Mouse (Mus musculus) CH12.LX (cell line): Measurements from ENCODE around the gene Tspan33. TPM values are rescaled to one million over a fixed set of nuclear protein-coding genes. Genes with fewer than 3 reads are reported as not detected.

ENCODE experiments used
- DNase-seq: peaks from one replicate; pipeline ENCODE4 v3.0.0-alpha.2; 2013; ENCODE audit errors: extremely low read depth
- H3K27ac ChIP-seq: 2 replicates; pipeline ENCODE4 v1.5.1; 2012; ENCODE audit warnings: low read depth, mild to moderate bottlenecking, control low read depth, moderate library complexity; ENCODE audit not compliant: insufficient read depth
- H3K27me3 ChIP-seq: replicated peaks from 2 replicates; pipeline ENCODE3; 2012; ENCODE audit warnings: inconsistent platforms
- H3K36me3 ChIP-seq, 2 experiments: replicated peaks in 1 of 2; 2 replicates each; pipeline versions ENCODE3 to v1.6.1; 2012; ENCODE audit warnings: inconsistent platforms in 1 of 2, low read length in 1 of 2, mild to moderate bottlenecking in 1 of 2, mixed read lengths in 1 of 2, moderate library complexity in 1 of 2; ENCODE audit not compliant: control insufficient read depth in 1 of 2, insufficient read depth in 1 of 2
- H3K4me1 ChIP-seq, 2 experiments: 2 replicates each; pipeline ENCODE4 v1.6.1; 2012; ENCODE audit warnings: inconsistent platforms in 1 of 2, moderate library complexity in 1 of 2; ENCODE audit not compliant: insufficient read depth in 2 of 2, control insufficient read depth in 1 of 2
- H3K4me2 ChIP-seq: 2 replicates; pipeline ENCODE4 v1.6.1; 2012; ENCODE audit warnings: low read depth, mild to moderate bottlenecking, control low read depth; ENCODE audit not compliant: poor library complexity, insufficient read depth, severe bottlenecking
- H3K4me3 ChIP-seq, 3 experiments: fragments of 150-350 bp in 1 of 3; sonication (generic) in 1 of 3; replicated peaks in 1 of 3; 2 replicates each; pipeline versions ENCODE3 to v1.5.1; 2011 to 2012; ENCODE audit warnings: low read depth in 2 of 3, low read length in 2 of 3, mild to moderate bottlenecking in 2 of 3, moderate library complexity in 2 of 3, control low read depth in 1 of 3, improper control_type of control experiment in 1 of 3, inconsistent platforms in 1 of 3, mixed read lengths in 1 of 3; ENCODE audit not compliant: poor library complexity in 1 of 3
- H3K79me2 ChIP-seq: replicated peaks from 2 replicates; pipeline ENCODE4 v1.6.1; 2012; ENCODE audit warnings: mild to moderate bottlenecking, moderate library complexity; ENCODE audit not compliant: control insufficient read depth, poor library complexity, insufficient read depth, severe bottlenecking; ENCODE audit errors: extremely low read depth
- H3K9ac ChIP-seq: 2 replicates; pipeline ENCODE4 v1.6.1; 2012; ENCODE audit warnings: low read depth, mild to moderate bottlenecking, control low read depth, moderate library complexity; ENCODE audit not compliant: insufficient read depth
- H3K9me3 ChIP-seq: replicated peaks from 2 replicates; pipeline ENCODE3; 2012; ENCODE audit warnings: low read length, inconsistent platforms, mixed read lengths
- CHD1 ChIP-seq: IDR thresholded peaks from 2 replicates; pipeline ENCODE4 v1.6.1; 2012; ENCODE audit warnings: low read depth, low read length, improper control_type of control experiment, inconsistent platforms
- CHD2 ChIP-seq: IDR thresholded peaks from 2 replicates; pipeline ENCODE4 v1.6.1; 2011; ENCODE audit warnings: low read length, improper control_type of control experiment
- E2F4 ChIP-seq: IDR thresholded peaks from 2 replicates; pipeline ENCODE4 v1.6.1; 2011; ENCODE audit warnings: low read depth, low read length, improper control_type of control experiment; ENCODE audit not compliant: insufficient replicate concordance
- EP300 ChIP-seq: IDR thresholded peaks from 2 replicates; pipeline ENCODE4 v1.6.1; 2011; ENCODE audit warnings: low read length, improper control_type of control experiment
- ETS1 ChIP-seq: conservative IDR thresholded peaks from 2 replicates; pipeline ENCODE4 v1.6.1; 2012; ENCODE audit warnings: low read depth, mild to moderate bottlenecking, inconsistent platforms, low read length, improper control_type of control experiment, moderate library complexity
- GABPA ChIP-seq: IDR thresholded peaks from 2 replicates; pipeline ENCODE4 v1.6.1; 2012; ENCODE audit warnings: low read depth, low read length, improper control_type of control experiment, inconsistent platforms; ENCODE audit not compliant: insufficient replicate concordance
- IRF4 ChIP-seq: IDR thresholded peaks from 2 replicates; pipeline ENCODE4 v1.6.1; 2014; ENCODE audit warnings: low read depth, mild to moderate bottlenecking, inconsistent platforms, low read length, improper control_type of control experiment
- JUN ChIP-seq: IDR thresholded peaks from 2 replicates; pipeline ENCODE4 v1.6.1; 2011; ENCODE audit warnings: low read depth, mild to moderate bottlenecking, low read length, improper control_type of control experiment, moderate library complexity; ENCODE audit not compliant: insufficient read depth
- JUND ChIP-seq: conservative IDR thresholded peaks from 2 replicates; pipeline ENCODE4 v1.6.1; 2011; ENCODE audit warnings: low read depth, low read length, improper control_type of control experiment
- KAT2A ChIP-seq: IDR thresholded peaks from 2 replicates; pipeline ENCODE4 v1.6.1; 2012; ENCODE audit warnings: low read length, improper control_type of control experiment, inconsistent platforms; ENCODE audit not compliant: insufficient replicate concordance
- MAFK ChIP-seq: IDR thresholded peaks from 2 replicates; pipeline ENCODE4 v1.6.1; 2011; ENCODE audit warnings: low read length, improper control_type of control experiment; ENCODE audit not compliant: insufficient replicate concordance
- MXI1 ChIP-seq: IDR thresholded peaks from 2 replicates; pipeline ENCODE4 v1.6.1; 2011; ENCODE audit warnings: mild to moderate bottlenecking, low read depth, low read length, improper control_type of control experiment
- MYC ChIP-seq: IDR thresholded peaks from 2 replicates; pipeline ENCODE4 v1.6.1; 2011; ENCODE audit warnings: low read depth, mild to moderate bottlenecking, improper control_type of control experiment, low read length
- NELFE ChIP-seq: IDR thresholded peaks from 2 replicates; pipeline ENCODE4 v1.6.1; 2011; ENCODE audit warnings: low read depth, low read length, improper control_type of control experiment
- NRF1 ChIP-seq: IDR thresholded peaks from 2 replicates; pipeline ENCODE4 v1.6.1; 2014; ENCODE audit warnings: low read depth, mild to moderate bottlenecking, inconsistent platforms, low read length, improper control_type of control experiment, moderate library complexity
- PAX5 ChIP-seq: IDR thresholded peaks from 2 replicates; pipeline ENCODE4 v1.6.1; 2012; ENCODE audit warnings: low read length, inconsistent platforms, mixed read lengths
- POLR2AphosphoS2 ChIP-seq: IDR thresholded peaks from 2 replicates; pipeline ENCODE4 v1.6.1; 2011; ENCODE audit warnings: low read depth, low read length, improper control_type of control experiment
- RAD21 ChIP-seq: IDR thresholded peaks from 2 replicates; pipeline ENCODE4 v1.6.1; 2011; ENCODE audit warnings: low read depth, mild to moderate bottlenecking, low read length, improper control_type of control experiment, moderate library complexity
- SIN3A ChIP-seq: IDR thresholded peaks from 2 replicates; pipeline ENCODE4 v1.6.1; 2012; ENCODE audit warnings: low read length, improper control_type of control experiment, inconsistent platforms
- TBP ChIP-seq: conservative IDR thresholded peaks from 2 replicates; pipeline ENCODE4 v1.6.1; 2011; ENCODE audit warnings: low read depth, low read length, improper control_type of control experiment
- TCF12 ChIP-seq: IDR thresholded peaks from 2 replicates; pipeline ENCODE4 v1.6.1; 2014; ENCODE audit warnings: low read depth, mild to moderate bottlenecking, inconsistent platforms, low read length, improper control_type of control experiment
- UBTF ChIP-seq: IDR thresholded peaks from 2 replicates; pipeline ENCODE4 v1.6.1; 2012; ENCODE audit warnings: low read depth, mild to moderate bottlenecking, inconsistent platforms, low read length, improper control_type of control experiment, moderate library complexity
- ZC3H11A ChIP-seq: IDR thresholded peaks from 2 replicates; pipeline ENCODE4 v1.6.1; 2012; ENCODE audit warnings: low read depth, mild to moderate bottlenecking, inconsistent platforms, low read length, improper control_type of control experiment
- ZKSCAN1 ChIP-seq: IDR thresholded peaks from 2 replicates; pipeline ENCODE4 v1.6.1; 2012; ENCODE audit warnings: low read depth, inconsistent platforms, low read length, improper control_type of control experiment, borderline replicate concordance
- dilution Hi-C: fragments of 300-500 bp; cut with MboI; formaldehyde crosslinking; loops from 2 replicates; pipeline ENCODE4 v1.14.3; 2020; ENCODE audit warnings: low sequenced_read_pairs; ENCODE audit not compliant: extremely low pct_unique_long_range_greater_than_20kb, extremely low pct_ligation_motif_present
- in situ Hi-C: fragments of 300-500 bp; cut with MboI; formaldehyde crosslinking; loops from 3 replicates; pipeline ENCODE4 v1.14.3; 2019; ENCODE audit warnings: low sequenced_read_pairs, low pct_ligation_motif_present, low pct_unique_long_range_greater_than_20kb, mixed read lengths
- polyA plus RNA-seq: library from polyadenylated mRNA; unstranded; fragments of >175 nt; gene quantifications from 2 replicates; pipeline ENCODE4 v1.2.1, GENCODE M21; 2012; ENCODE audit warnings: low read depth; ENCODE audit not compliant: insufficient read length
- total RNA-seq, 2 experiments: library from RNA; depleted of rRNA; stranded (reverse); fragments of 300-350 nt in 1 of 2; fragments of >200 nt in 1 of 2; gene quantifications; 2 replicates each; pipeline ENCODE4 v1.2.3; 2012 to 2014

The Tspan33 gene
- total and polyA plus RNA-seq, 3 experiments: 8.5 to 12.2 (median 10.4) TPM

- Histone ChIP-seq H3K9me3 (no peaks in the 10 kb centered on the region), H3K4me2 (no peak overlapping the region), H3K4me1 (peaks cover 0 to 53% of the 10 kb centered on the region in 2 experiments; a peak in 2 of 4 replicates), H3K9ac (no peak overlapping the region), H3K27ac (no peak overlapping the region), H3K4me3 (no peak overlapping the region), H3K27me3 (peaks cover 11% of the 10 kb centered on the region), H3K79me2 (no peaks in the 10 kb centered on the region), H3K36me3 (peaks cover 0 to 7% of the 10 kb centered on the region in 2 experiments)
- DNase-seq: no peak
- TF ChIP-seq SIN3A (no peak), ZC3H11A (no peak), JUND (no peak), GABPA (no peak), UBTF (no peak), MXI1 (no peak), JUN (no peak), MAFK (no peak), PAX5 (no peak), ETS1 (no peak), CHD1 (no peak), ZKSCAN1 (no peak), RAD21 (no peak), E2F4 (no peak), KAT2A (no peak)
- dilution Hi-C loops: no loop called here
- in situ Hi-C loops: no loop called here
Observed at GRCm38 (mm10) chr6:29697139-29697538, 3.1 kb downstream of the Tspan33 start.

- Histone ChIP-seq H3K9ac (no peak overlapping the region), H3K79me2 (no peaks in the 10 kb centered on the region), H3K36me3 (peaks cover 0 to 7% of the 10 kb centered on the region in 2 experiments), H3K27me3 (peaks cover 8% of the 10 kb centered on the region), H3K9me3 (no peaks in the 10 kb centered on the region), H3K4me1 (peaks cover 3 to 57% of the 10 kb centered on the region in 2 experiments; a peak in 2 of 4 replicates), H3K4me3 (no peak overlapping the region), H3K4me2 (no peak overlapping the region), H3K27ac (no peak overlapping the region)
- DNase-seq: no peak
- TF ChIP-seq IRF4: no peak
- no peak for TF ChIP-seq TCF12
- TF ChIP-seq NRF1: no peak
- no peak for TF ChIP-seq CHD1
- TF ChIP-seq RAD21: no peak
- TF ChIP-seq EP300: no peak
- TF ChIP-seq TBP: no peak
- TF ChIP-seq ETS1: no peak
- TF ChIP-seq POLR2AphosphoS2: no peak
- TF ChIP-seq ZKSCAN1: no peak
- TF ChIP-seq MYC: no peak
- TF ChIP-seq NELFE: no peak
- TF ChIP-seq MAFK: no peak
- no peak for TF ChIP-seq CHD2
- in situ Hi-C loops: no loop called here
- dilution Hi-C loops: no loop called here
Observed at GRCm38 (mm10) chr6:29697548-29697947, 3.5 kb downstream of the Tspan33 start.
